Mouse (Mus musculus) CD4-positive helper T cell, adult 2 months (primary cell): Measurements from ENCODE around the gene Myo15.
"Not testable (repeated sequence)": the region's sequence is repeated elsewhere in the genome, so short reads cannot be mapped to it uniquely, and the experiment has no call there.

ENCODE experiments used
- DNase-seq: peaks from one replicate; pipeline ENCODE4 v3.0.0-alpha.2; 2012; ENCODE audit warnings: low read depth, missing footprints, low spot score

Myo15 gene

DNA sequence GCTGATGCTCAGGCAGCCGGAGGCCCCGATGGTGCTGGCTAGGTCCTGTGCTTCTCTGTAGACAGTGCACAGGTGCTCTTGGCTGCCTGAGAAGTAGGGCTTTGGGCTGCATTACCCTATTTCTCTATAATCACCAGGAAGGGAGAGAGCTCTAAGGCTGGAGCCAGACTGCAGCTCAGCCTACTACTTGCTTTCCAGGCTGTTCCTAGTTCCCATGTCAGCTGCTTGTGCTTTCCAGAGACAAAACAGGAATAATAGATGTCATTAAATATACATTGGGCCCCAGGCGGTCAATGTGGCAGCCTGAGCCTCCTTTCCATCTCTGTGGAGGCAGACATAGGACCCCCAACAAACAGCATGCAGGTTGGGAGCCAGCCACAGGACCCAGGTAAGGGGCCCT, at the start of gene Myo15:
Myo15 (plus strand) TSS at position 301 of the 400 bp plus-strand sequence.
- DNase-seq: no peak

GRCm38 (mm10) chr11:60422046-60422668, 47.0 kb upstream of the Myo15 start:
- DNase-seq: peak; percentile 47

GRCm38 (mm10) chr11:60423006-60423405, 46.1 kb upstream of the Myo15 start:
- no peak for DNase-seq

GRCm38 (mm10) chr11:60426417-60426816, 42.7 kb upstream of the Myo15 start:
- DNase-seq: no peak

DNA sequence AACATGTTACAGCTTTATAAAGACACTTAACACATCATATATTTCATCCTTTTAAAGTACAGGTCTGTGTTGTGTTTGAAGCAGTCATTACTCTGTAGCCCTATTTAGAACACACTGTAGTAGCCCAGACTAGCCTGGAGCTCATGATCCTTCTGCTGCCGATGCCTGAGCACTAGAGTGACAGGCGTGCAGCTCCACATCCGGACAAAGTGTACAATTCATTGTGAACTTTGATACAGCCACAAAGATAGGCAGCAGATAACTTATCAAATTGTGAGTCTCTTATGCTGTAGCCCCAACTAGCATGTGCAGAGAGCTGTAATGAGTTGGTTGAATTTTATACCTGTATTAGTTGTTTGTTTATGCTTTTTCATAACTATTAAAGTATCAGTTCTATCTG, 41.5 kb upstream of the Myo15 start:
- DNase-seq: no peak

- no peak for DNase-seq
Measured at GRCm38 (mm10) chr11:60433501-60433900, 35.6 kb upstream of the Myo15 start.

DNA sequence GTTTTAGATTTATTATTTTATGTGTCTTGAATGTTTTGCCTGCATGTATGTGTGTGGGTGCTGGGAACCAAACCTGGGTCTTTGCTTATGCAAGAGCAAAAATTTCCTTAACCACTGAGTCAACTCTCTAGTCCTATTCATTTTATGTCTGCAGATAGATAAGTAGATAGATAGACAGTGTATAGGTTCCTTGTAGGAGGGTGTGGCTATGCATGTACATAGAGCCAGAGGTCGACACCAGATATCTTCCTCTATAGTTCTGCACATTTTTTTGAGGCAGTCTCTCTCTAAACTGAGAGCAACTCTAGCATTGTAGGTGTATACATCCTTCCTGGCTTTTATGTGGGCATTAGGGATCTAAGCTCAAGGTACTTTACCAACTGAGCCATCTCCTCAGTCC, 34.0 kb upstream of the Myo15 start:
- DNase-seq: no peak

GRCm38 (mm10) chr11:60436618-60437017, 32.5 kb upstream of the Myo15 start:
- DNase-seq: no peak

DNA sequence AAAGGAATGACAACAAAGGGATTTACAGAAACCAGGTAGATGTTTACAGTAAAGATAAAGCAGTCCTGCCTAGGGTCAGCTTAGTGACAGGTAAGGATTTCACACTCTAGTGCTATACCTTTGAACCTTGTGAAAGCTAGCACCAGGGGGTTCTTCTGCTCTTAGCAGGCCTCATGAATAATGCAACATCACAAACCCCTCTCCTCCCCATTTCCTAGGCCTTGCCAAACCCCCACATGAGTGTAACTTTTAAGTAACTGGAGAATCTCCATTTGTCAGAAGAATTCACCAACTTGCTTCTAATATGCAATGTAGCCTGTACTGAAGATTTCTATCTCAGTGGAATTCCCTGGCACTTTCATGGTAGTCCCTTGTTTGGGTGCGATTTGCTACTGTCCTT, 29.5 kb upstream of the Myo15 start:
- not testable (repeated sequence) for DNase-seq

GRCm38 (mm10) chr11:60440176-60440575, 29.0 kb upstream of the Myo15 start:
- no peak for DNase-seq

DNA sequence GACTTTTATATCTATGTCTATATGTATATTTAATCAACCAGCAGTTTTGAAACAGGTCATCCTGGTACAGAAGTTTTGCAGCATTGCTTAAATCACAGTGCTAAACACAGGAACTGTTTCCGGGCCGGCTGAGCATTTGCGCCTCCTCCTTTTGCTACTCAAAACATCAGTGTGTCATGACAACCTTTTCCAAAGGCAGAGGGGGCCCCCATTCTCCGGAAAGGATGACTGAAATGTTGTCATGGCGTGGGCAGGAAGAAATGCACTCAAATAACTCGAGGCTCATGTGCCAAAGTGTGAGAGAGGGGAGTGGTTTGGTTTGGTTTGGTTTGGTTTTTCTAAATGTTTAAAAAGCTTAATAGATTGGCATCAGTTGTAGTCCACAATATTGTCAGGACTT, 26.2 kb upstream of the Myo15 start:
- no peak for DNase-seq

DNA sequence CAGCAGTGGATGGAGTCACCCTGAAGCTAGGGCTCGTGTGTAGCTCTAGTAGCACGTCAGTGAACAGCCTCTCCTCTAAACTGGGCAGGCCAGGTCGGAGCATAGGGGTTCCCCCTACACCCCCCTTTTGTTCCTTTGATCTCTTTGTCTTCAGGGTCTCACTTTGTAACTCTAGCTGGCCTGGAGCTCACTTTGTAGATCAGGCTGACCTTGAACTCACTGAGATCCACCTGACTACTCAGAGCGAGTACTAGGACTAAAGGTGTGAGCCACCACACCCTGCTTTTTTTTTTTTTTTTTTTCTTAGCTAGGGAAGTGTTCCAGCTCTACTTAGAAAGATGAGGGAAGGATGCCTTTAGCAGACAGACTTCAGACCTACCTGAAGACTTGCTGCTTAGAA, 25.1 kb upstream of the Myo15 start:
- no peak for DNase-seq

GRCm38 (mm10) chr11:60454080-60454744, 14.9 kb upstream of the Myo15 start, which contains the start of gene Drg2:
Drg2 (plus strand) TSS chr11:60454591.
- DNase-seq: peak; percentile 91

DNA sequence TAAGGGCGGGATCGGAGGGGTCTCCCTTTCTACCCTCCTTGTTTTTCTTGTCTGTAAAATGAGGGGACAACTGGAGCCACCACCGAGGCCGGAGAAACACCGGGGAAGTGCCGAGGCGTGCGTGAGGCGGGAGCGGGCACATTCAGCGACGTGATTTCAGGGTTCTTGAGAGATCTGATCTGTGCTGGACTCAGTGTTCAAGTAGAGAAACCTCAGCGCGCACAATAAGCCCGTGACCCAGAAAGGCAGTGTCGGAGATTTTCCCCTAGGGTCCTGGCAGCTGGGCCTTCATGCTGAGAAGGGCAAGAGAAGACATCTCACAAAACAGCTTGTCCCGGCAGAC, 14.4 kb upstream of the Myo15 start:
- DNase-seq: no peak

DNA sequence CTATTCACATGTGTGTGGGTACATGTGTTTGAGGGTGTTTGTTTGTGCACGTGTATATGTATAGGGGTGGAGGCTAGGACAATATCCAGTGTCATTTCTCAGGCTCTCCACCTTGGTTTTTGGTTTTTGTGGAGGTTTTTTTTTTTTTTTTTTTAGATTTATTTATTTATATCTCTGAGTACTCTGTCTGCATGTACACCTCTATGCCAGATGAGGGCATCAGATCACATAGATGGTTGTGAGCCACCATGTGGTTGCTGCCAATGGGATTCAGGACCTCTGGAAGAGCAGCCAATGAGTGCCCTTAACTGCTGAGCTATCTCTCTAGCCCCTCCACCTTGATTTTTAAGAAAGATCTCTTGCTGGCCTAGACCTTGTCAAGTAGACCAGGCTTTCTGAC, 11.2 kb upstream of the Myo15 start:
- DNase-seq: no peak

DNA sequence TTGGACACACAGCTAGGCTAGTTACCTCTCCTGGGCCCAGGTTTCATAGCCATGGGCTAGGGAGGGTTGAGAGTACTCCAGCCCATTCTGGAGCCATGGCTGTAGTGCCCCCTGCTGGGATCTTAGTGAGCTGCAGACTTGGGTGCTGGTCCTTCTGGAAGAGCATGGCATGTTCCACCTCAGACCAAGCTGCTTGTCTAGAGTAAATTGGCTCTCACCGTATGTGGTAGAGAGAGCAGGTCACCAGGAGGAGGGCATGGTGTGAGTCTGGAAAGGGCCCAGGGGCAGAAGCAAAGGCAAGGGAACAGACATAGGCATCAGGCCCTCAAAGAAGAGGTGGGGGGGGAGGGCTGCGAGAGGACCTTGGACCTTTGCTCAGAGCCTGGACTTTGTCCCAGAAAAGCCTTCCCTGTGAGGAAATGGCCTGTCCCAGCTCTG, 3.2 kb upstream of the Myo15 start:
- DNase-seq: peak; percentile 28

GRCm38 (mm10) chr11:60470743-60471142, 1.6 kb downstream of the Myo15 start:
- DNase-seq: no peak

GRCm38 (mm10) chr11:60474534-60474933, 5.4 kb downstream of the Myo15 start:
- no peak for DNase-seq

GRCm38 (mm10) chr11:60475668-60476362, 6.7 kb downstream of the Myo15 start:
- DNase-seq: no peak

DNA sequence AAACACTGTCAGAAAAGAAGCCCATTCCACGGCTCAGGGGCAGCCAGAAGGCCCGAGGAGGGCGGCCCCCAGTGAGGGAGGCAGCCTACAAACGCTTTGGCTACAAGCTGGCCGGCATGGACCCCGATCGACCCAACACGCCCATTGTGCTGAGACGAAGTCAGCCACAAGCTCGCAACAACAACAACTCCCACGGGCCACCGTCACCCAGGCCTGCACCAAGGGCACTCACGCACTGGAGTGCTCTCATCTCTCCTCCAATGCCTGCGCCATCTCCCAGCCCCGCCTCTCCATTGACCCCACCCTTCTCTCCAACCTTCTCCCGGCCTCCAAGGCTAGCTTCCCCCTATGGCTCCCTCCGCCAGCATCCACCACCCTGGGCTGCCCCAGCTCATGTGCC, 9.0 kb downstream of the Myo15 start:
- DNase-seq: no peak

DNA sequence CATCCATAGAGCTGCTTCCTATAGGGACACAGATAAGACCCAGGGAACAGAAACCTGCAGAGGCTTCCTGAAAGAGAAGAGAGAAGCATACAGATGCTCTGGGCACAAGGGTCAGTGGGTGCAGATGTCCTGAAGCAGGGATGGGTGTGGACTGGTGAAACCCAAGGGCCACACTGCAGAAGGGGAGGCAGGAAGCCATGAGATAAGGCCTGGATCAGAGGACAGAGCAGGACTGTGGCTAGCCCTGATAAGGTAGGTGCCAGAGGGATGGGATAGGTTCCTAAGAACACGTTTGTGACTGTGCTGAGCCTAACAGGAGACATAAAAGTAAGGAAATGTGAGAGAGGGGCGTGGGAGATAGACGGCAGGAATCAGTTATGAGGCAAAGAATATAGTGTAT, 17.1 kb downstream of the Myo15 start:
- no peak for DNase-seq

DNA sequence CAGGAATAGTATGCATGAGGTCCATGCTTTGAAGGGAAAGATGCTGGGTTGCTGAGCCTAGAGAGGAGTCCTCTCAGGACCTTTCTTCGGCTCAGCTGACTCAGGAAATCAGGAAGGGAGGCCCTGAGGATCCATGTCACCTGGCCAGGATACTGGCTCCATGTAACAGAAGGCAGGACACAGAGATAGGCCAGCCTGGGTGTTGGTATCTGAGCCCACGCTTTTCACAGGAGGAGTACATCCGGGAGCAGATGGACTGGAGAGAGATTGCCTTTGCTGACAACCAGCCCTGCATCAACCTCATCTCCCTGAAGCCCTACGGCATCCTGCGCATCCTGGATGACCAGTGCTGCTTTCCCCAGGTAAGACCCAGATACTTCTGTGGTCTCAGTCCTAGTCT, 23.6 kb downstream of the Myo15 start:
- DNase-seq: no peak

GRCm38 (mm10) chr11:60495692-60496091, 26.6 kb downstream of the Myo15 start:
- no peak for DNase-seq
